ENCODE assay signal across 11 mouse cellular contexts in the genomic region with DNA sequence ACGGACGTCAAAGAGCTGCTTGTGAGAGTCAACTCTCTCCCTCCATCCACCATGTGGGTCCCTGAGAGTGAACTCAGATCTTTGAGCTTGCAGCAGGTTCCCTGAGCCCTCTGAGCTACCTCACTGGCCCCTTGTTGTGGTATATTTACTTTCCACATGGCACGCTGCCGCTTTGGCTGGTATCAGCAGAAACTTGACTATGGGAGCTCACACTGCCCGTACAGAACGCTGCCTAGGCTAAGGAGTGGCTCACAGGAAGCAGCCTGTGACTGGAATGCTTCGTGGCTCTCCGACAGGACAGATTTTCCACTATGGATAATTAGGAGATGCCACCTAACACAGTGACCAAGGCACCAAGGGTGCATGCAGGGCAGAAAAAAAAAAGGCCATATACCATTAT. TPM values are rescaled to one million over a fixed set of nuclear protein-coding genes. Genes with fewer than 3 reads are reported as not detected.
DNase-seq lines count a peak whose midpoint lies in the region; ATAC-seq and TF ChIP-seq lines count a peak whose summit lies in the region.
"Had no signal": no experiment of that assay in that cellular context is flagged by ENCODE, and none has a peak within 500 bp of the region (broad histone marks: within the 10 kb centered on the region; RNA-seq: fewer than 3 reads in every experiment).

No protein-coding gene starts in this region.

- no peaks in the 10 kb centered on the region for H3K27me3 ChIP-seq in lung, embryonic 14.5 days (ENCODE audit: insufficient read depth, low read length)
- no peaks in the 10 kb centered on the region for H3K27me3 ChIP-seq in hindbrain, embryonic 15.5 days

- peak; percentile 17 for DNase-seq in embryo, embryonic 11 days
- no peak for DNase-seq in embryo, embryonic 10.5 days (ENCODE audit: low spot score)
- DNase-seq in lung, embryonic 14.5 days: peak; percentile 16
- DNase-seq in lung, postnatal 14 days: no peak
- DNase-seq in lung, postnatal 4 days: peak; percentile 38 to 59
- DNase-seq in adrenal gland, adult (ENCODE audit: inconsistent age in 2 of 2, low spot score in 1 of 2): no peak
- no peak for DNase-seq in left cerebral cortex, postnatal 4 days
- DNase-seq: heart, adult 18-20 months had no signal

- no peak for TF ChIP-seq CTCF in lung, embryonic 14.5 days (IDR thresholded peaks at IDR 0.05; ENCODE audit: low read depth)

- intact Hi-C loops in left cerebral cortex, postnatal 4 days (cut with DNase I): loop anchor here (10.0 kb wide), 1 partner anchor 284 kb away; no protein-coding TSS in a partner anchor

- H3K4me2 ChIP-seq in lung, embryonic 14.5 days: no peak overlapping the region
- H3K4me2 ChIP-seq in hindbrain, embryonic 15.5 days: no peak overlapping the region

- H3K4me1 ChIP-seq in lung, embryonic 14.5 days (ENCODE audit: insufficient read depth): no peaks in the 10 kb centered on the region
- H3K4me1 ChIP-seq in hindbrain, embryonic 15.5 days (replicated peaks): no peaks in the 10 kb centered on the region

- peaks cover 79% of the 10 kb centered on the region for H3K36me3 ChIP-seq in lung, embryonic 14.5 days (ENCODE audit: insufficient read depth)
- H3K36me3 ChIP-seq in hindbrain, embryonic 15.5 days: peaks cover 45% of the 10 kb centered on the region

- no peak overlapping the region; the same call in 1 of the 2 replicates for H3K27ac ChIP-seq in lung, embryonic 14.5 days (ENCODE audit: low read depth)
- peak overlapping the region; percentile 53 for H3K27ac ChIP-seq in hindbrain, embryonic 15.5 days (replicated peaks)

- H3K9ac ChIP-seq in lung, embryonic 14.5 days: no peak overlapping the region
- H3K9ac ChIP-seq in hindbrain, embryonic 15.5 days: no peak overlapping the region

- ATAC-seq in lung, embryonic 14.5 days (ENCODE audit: insufficient read depth): no peak
- no peak for ATAC-seq in hindbrain, embryonic 15.5 days (ENCODE audit: low FRiP score, low read depth)

- no peaks in the 10 kb centered on the region for H3K9me3 ChIP-seq in lung, embryonic 14.5 days (ENCODE audit: low read depth, low read length)
- H3K9me3 ChIP-seq in hindbrain, embryonic 15.5 days: no peaks in the 10 kb centered on the region
- H3K9me3 ChIP-seq: G1E had no signal

- H3K4me3 ChIP-seq in lung, embryonic 14.5 days (ENCODE audit: low read depth, low read length): no peak overlapping the region
- no peak overlapping the region for H3K4me3 ChIP-seq in hindbrain, embryonic 15.5 days

- WGBS in lung, embryonic 14.5 days: 73% methylated on average over 8 of the region's 8 CpGs
- 78% methylated on average over 8 of the region's 8 CpGs for WGBS in hindbrain, embryonic 15.5 days

RNA-seq across cellular contexts. Expression of a gene that starts 23.8 kb away (rescaled TPM):
- 89.8 and 94.7 TPM in 2 replicates for polyA plus RNA-seq in lung, embryonic 14.5 days (2014; fragmentation: Nextera tagmentation; extraction: Ambion mirVana)
- polyA plus RNA-seq in hindbrain, embryonic 15.5 days (2015; fragmentation: Nextera tagmentation; extraction: Ambion mirVana): 83.5 and 96.8 TPM in 2 replicates
- total RNA-seq in left cerebral cortex, postnatal 4 days (2021): 10 to 100 TPM; 80.5 to 83.4 TPM

RNA-seq across cellular contexts. Expression of a gene that starts 49.7 kb away (rescaled TPM):
- polyA plus RNA-seq in lung, embryonic 14.5 days (2014; fragmentation: Nextera tagmentation; extraction: Ambion mirVana): 4.9 and 5.8 TPM in 2 replicates
- polyA plus RNA-seq in hindbrain, embryonic 15.5 days (2015; fragmentation: Nextera tagmentation; extraction: Ambion mirVana): 0.05 TPM in 1 of 2 replicates, not detected in the other
- under 1 TPM; 0.24 to 0.50 TPM for total RNA-seq in left cerebral cortex, postnatal 4 days (2021)
- total RNA-seq: heart, adult 18-20 months; megakaryocyte-erythroid progenitor cell, adult 5-6 weeks had no signal
- polyA plus RNA-seq: G1E had no signal

Comparison
In these comparisons a context has a peak if more than half of its experiments do, and no peak if none do; other contexts are left out.
1. DNase-seq: peak in embryo, embryonic 11 days (single experiment), lung, embryonic 14.5 days (single experiment) and lung, postnatal 4 days (2 of 2); none in embryo, embryonic 10.5 days (single experiment), lung, postnatal 14 days (single experiment), adrenal gland, adult (0 of 2) and left cerebral cortex, postnatal 4 days (single experiment).